Mouse (Mus musculus) bone marrow macrophage, adult 2 months (primary cell): Measurements from ENCODE around the gene Jpt2.

Source experiments
- CTCF ChIP-seq: IDR thresholded peaks from 2 replicates; pipeline ENCODE4 v1.5.1; 2012; ENCODE audit warnings: low read depth, mild to moderate bottlenecking, low read length, moderate library complexity
- POLR2A ChIP-seq: IDR thresholded peaks from 2 replicates; pipeline ENCODE4 v1.6.1; 2012; ENCODE audit warnings: mild to moderate bottlenecking, low read depth, low read length, borderline replicate concordance

DNA sequence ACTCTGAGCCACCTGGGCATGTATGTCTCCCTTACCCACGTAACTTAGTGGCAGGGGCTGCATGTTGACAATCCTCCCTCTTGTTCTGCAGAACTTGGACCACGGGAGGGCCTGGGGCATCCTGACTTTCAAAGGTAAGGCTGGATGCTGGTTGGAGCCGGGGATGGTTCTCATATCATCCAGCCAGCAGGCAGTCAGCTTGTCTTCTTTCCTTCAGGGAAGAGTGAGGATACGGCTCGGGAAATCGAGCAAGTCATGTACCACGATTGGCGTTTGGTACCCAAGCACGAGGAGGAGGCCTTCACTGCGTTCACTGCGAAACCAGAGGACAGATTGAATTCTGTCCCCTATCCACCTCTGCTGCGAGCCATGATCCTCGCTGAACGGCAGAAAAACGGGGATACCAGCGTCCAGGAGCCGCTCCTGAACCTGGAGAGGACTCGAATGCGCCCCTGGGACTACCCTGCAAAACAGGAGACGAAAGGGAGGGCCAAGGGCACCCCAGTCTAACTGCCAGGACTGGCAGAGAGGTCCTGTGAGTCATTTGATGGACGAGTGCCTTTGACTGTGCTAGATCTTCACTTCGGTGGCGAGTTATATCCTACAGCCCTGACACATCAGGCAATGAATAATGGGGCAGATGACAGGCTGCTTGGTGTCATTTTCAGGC is 64.8 kb downstream of the Jpt2 start:
- TF ChIP-seq CTCF (no peak), POLR2A (no peak)
